In genomic region chr6:146961832-146962481, GRCm38 (mm10) we compare ENCODE assay signal across 16 mouse cellular contexts. TPM values are rescaled to one million over a fixed set of nuclear protein-coding genes. Genes with fewer than 3 reads are reported as not detected.
DNase-seq lines count a peak whose midpoint lies in the region; ATAC-seq and TF ChIP-seq lines count a peak whose summit lies in the region.
"Had no signal": no experiment of that assay in that cellular context is flagged by ENCODE, and none has a peak within 500 bp of the region (broad histone marks: within the 10 kb centered on the region; RNA-seq: fewer than 3 reads in every experiment).

No protein-coding gene starts in this region.

- no peak; the same call in 1 of the 2 replicates for TF ChIP-seq CTCF in kidney, adult 2 months (conservative IDR thresholded peaks at IDR 0.05; ENCODE audit: insufficient read depth, insufficient read length, low read depth, low read length)
- no peak for TF ChIP-seq CTCF in embryonic fibroblast, embryonic 13.5 days (IDR thresholded peaks at IDR 0.05; ENCODE audit: borderline replicate concordance, insufficient read depth, low read length)
- TF ChIP-seq CTCF in liver, embryonic 14.5 days (IDR thresholded peaks at IDR 0.05; ENCODE audit: low read depth) = peak; percentile 26; the same call in 1 of the 2 replicates

- TF ChIP-seq EP300 in liver, embryonic 14.5 days (IDR thresholded peaks at IDR 0.05; ENCODE audit: low read depth) = 0 out of 2 replicates have a peak, but pooled peaks have one; percentile 37

- H3K9me3 ChIP-seq in liver, embryonic 14.5 days (ENCODE audit: control insufficient read depth, low read length) = no peaks in the 10 kb centered on the region
- H3K9me3 ChIP-seq: forebrain, embryonic 10.5 days; megakaryocyte, embryonic 14.5 days; neural tube, embryonic 13.5 days had no signal

- H3K4me1 ChIP-seq in kidney, adult 2 months (ENCODE audit: control insufficient read depth, insufficient read depth, low read length) = peaks cover 32% of the 10 kb centered on the region
- peaks cover 22% of the 10 kb centered on the region for H3K4me1 ChIP-seq in embryonic fibroblast, embryonic 13.5 days (ENCODE audit: control insufficient read depth, insufficient read depth, low read length)
- H3K4me1 ChIP-seq in liver, embryonic 14.5 days (replicated peaks; ENCODE audit: control insufficient read depth in 2 of 2, insufficient read depth in 2 of 2, low read length in 1 of 2) = peaks cover 3 to 25% of the 10 kb centered on the region in 2 experiments; a peak in 3 of 4 replicates
- H3K4me1 ChIP-seq: forebrain, embryonic 10.5 days; neural tube, embryonic 13.5 days had no signal

- 47% methylated on average over 6 of the region's 6 CpGs for WGBS in kidney, adult 2 months
- WGBS in liver, embryonic 14.5 days (ENCODE audit: insufficient replicate concordance) = 18% methylated on average over 6 of the region's 6 CpGs

- TF ChIP-seq POLR2A in kidney, adult 2 months (IDR thresholded peaks at IDR 0.05; ENCODE audit: low read depth, low read length) = no peak
- TF ChIP-seq POLR2A in embryonic fibroblast, embryonic 13.5 days (IDR thresholded peaks at IDR 0.05; ENCODE audit: low read depth, low read length) = no peak

- H3K27me3 ChIP-seq in kidney, adult 2 months (replicated peaks; ENCODE audit: control insufficient read depth, insufficient read depth, low read length) = no peaks in the 10 kb centered on the region
- no peaks in the 10 kb centered on the region for H3K27me3 ChIP-seq in liver, embryonic 14.5 days (ENCODE audit: control insufficient read depth, insufficient read depth, low read length)
- H3K27me3 ChIP-seq: megakaryocyte, embryonic 14.5 days; neural tube, embryonic 13.5 days had no signal

- peak; percentile 82 for ATAC-seq in liver, embryonic 14.5 days (ENCODE audit: insufficient read depth)
- ATAC-seq in erythroblast, adult 5-6 weeks (replicated peaks; ENCODE audit: low FRiP score, poor library complexity, severe bottlenecking) = no peak

- H3K4me3 ChIP-seq in kidney, adult 2 months (ENCODE audit: insufficient read depth, low read depth, low read length) = no peak overlapping the region
- no peak overlapping the region for H3K4me3 ChIP-seq in embryonic fibroblast, embryonic 13.5 days (ENCODE audit: insufficient read depth, low read length)
- no peak overlapping the region for H3K4me3 ChIP-seq in liver, embryonic 14.5 days (ENCODE audit: insufficient read depth in 1 of 2, low read depth in 2 of 2, low read length in 2 of 2)
- H3K4me3 ChIP-seq: forebrain, embryonic 10.5 days; megakaryocyte, embryonic 14.5 days; neural tube, embryonic 13.5 days had no signal

- DNase-seq in kidney, adult 2 months = peak; percentile 59
- no peak for DNase-seq in kidney, postnatal 10 days
- peak; percentile 52 for DNase-seq in adipocyte (ENCODE audit: low spot score)
- DNase-seq in liver, embryonic 14.5 days (ENCODE audit: low read depth in 3 of 3, low spot score in 3 of 3) = peak in 1 of 3 experiments; percentile 46
- DNase-seq in gastrocnemius, postnatal 4 days (ENCODE audit: low spot score in 2 of 2) = no peak
- DNase-seq: adrenal gland, adult 8-10 months; cerebellum, adult 9-10 months; kidney, postnatal 14 days; right cerebral cortex, postnatal 25 days; thymus, postnatal 14 days had no signal

- no peak overlapping the region for H3K9ac ChIP-seq in liver, embryonic 14.5 days (replicated peaks)
- H3K9ac ChIP-seq: neural tube, embryonic 13.5 days had no signal

- no peak overlapping the region for H3K4me2 ChIP-seq in liver, embryonic 14.5 days (ENCODE audit: low read depth)
- H3K4me2 ChIP-seq: neural tube, embryonic 13.5 days had no signal

- H3K36me3 ChIP-seq in kidney, adult 2 months (ENCODE audit: control insufficient read depth, insufficient read depth, low read length) = no peaks in the 10 kb centered on the region
- no peaks in the 10 kb centered on the region for H3K36me3 ChIP-seq in liver, embryonic 14.5 days (replicated peaks; ENCODE audit: control insufficient read depth, insufficient read depth, low read depth)
- H3K36me3 ChIP-seq: forebrain, embryonic 10.5 days; neural tube, embryonic 13.5 days had no signal

- H3K27ac ChIP-seq in kidney, adult 2 months (ENCODE audit: insufficient read depth, low read depth, low read length) = peak overlapping the region; percentile 57
- peak overlapping the region; percentile 24; the same call in 1 of the 2 replicates for H3K27ac ChIP-seq in embryonic fibroblast, embryonic 13.5 days (ENCODE audit: insufficient read depth, low read length)
- no peak overlapping the region for H3K27ac ChIP-seq in liver, embryonic 14.5 days
- H3K27ac ChIP-seq: forebrain, embryonic 10.5 days; neural tube, embryonic 13.5 days had no signal

RNA-seq across cellular contexts. Expression of gene 1700034J05Rik, which starts 7.7 kb away (rescaled TPM):
- polyA plus RNA-seq in kidney, adult 2 months (2012; rRNA removed) = 0.07 TPM in 1 of 2 replicates, not detected in the other
- not detected in 2 replicates for polyA plus RNA-seq in embryonic fibroblast, embryonic 13.5 days (2011; ENCODE audit: insufficient read length, low read depth, missing spikeins)
- polyA plus RNA-seq in liver, embryonic 14.5 days (2012; rRNA removed) = not detected in 2 replicates
- not detected in 2 replicates for polyA plus RNA-seq in liver, embryonic 14.5 days (2014; fragmentation: Nextera tagmentation; extraction: Ambion mirVana)
- not detected in 2 replicates for total RNA-seq in erythroblast, adult 5-6 weeks (2015; ENCODE audit: low replicate concordance)
- not detected in 2 replicates for total RNA-seq in erythroblast, adult 5-6 weeks (2017; ENCODE audit: low replicate concordance)
- total RNA-seq in gastrocnemius, postnatal 4 days (2021) = not detected
- total RNA-seq: adrenal gland, adult 8-10 months; left cerebral cortex, postnatal 25 days had no signal
- polyA plus RNA-seq: neural tube, embryonic 13.5 days had no signal

Comparison
In these comparisons a context has a peak if more than half of its experiments do, and no peak if none do; other contexts are left out.
1. DNase-seq: peak in kidney, adult 2 months (single experiment) and adipocyte (single experiment); none in kidney, postnatal 10 days (single experiment) and gastrocnemius, postnatal 4 days (0 of 2).